Mouse (Mus musculus): Measurements from ENCODE around the gene Kcnmb3. TPM values are rescaled to one million over a fixed set of nuclear protein-coding genes. Genes with fewer than 3 reads are reported as not detected.
"Not testable (repeated sequence)": the region's sequence is repeated elsewhere in the genome, so short reads cannot be mapped to it uniquely, and the experiment has no call there.

The Kcnmb3 gene
- total RNA-seq, 2 experiments from 2014 or later = 0.61 TPM; not detected in 1

DNA sequence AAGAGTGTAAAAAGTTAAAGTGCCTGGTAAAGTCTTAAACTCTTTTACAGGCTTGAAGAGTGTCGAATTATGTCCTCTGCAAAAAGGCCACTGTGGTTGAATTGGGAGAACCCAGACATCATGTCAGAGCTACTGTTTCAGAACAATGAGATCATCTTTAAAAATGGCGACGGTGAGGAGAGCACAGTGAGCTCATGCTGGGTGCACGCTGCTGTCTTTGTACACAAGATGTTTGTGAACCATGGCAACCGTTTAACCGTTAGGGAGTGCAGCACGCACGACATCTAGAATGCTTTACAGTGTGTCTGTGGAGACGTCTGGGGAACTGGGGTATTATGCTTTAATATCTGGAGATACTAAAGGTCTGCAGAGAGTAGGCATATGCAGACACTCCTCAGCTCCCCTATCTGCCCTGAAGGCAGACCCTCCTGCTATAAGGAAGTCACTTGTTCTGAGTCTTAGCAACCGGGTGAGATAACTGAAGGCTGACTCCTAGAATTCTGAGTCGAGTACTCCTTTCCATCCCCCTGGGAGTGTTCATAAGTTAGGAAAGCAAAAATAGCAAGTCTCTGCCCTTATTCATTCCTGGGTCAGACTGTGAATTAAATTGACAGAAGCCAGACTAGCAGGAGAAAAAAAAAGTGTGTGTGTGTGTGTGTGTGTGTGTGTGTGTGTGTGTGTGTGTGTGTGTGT lies 37.6 kb downstream of the Kcnmb3 start:
- intact Hi-C loops (cut with DNase I) = loop anchor here (5.0 kb wide), 1 partner anchor 117 kb away; no protein-coding TSS in a partner anchor
- no peak for DNase-seq (ENCODE audit: extremely low spot score in 1 of 2, low spot score in 2 of 2)

DNA sequence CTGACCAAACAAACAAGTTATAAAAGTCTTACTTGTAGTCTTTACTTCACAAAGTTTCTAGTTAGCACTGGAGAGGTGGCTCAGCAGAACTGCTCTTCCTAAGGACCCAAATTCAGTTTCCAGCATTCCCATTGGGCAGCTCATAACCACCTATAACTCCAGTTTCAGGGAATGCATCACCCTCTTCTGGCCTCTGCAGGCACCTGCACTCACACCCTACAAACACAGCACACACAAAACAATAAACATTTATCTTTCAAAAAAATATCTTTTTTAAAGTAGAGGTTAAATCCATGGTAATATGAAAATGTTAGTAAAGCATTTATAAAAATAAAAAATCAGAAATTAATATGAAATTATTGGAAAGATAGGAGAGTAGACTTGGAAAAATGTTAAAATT lies 50.3 kb downstream of the Kcnmb3 start:
- DNase-seq (ENCODE audit: extremely low spot score in 1 of 2, low spot score in 2 of 2) = no peak
- intact Hi-C loops (cut with DNase I) = no loop called here

DNA sequence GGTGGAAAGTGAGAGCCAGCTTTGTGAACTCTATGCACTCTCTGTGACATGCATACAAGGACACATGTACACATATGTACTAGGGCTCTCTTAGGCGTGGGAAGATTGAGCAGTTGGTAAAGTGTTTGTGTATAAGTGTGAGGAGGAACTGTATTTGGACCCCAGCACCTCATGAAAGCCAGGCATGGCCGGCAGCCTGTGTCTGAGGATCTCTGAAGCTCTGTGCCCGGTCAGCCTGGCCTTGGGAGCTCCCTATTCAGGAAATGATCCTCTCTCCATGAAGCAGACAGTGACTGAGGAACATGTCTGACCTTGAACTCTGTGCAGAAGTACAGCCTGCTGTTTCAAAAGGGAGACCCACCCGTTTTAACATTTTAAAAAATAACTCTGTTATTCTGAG lies 53.3 kb downstream of the Kcnmb3 start:
- intact Hi-C loops (cut with DNase I) = no loop called here
- DNase-seq (ENCODE audit: extremely low spot score in 1 of 2, low spot score in 2 of 2) = no peak

DNA sequence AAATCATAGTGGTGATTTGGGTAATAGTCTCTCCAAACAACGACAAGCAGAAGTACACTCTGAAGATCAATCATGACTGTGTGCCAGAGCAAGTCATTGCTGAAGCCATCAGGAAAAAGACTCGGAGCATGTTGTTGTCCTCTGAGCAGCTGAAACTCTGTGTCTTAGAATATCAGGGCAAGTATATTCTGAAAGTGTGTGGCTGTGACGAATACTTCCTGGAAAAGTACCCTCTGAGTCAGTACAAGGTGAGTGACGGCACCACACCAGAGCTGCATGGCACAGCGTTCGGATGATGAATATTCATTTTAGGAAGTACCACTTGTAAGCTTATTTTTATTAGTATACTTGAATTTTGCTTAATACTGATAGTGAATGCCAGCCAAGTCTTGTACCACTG lies 54.2 kb downstream of the Kcnmb3 start:
- no peak for DNase-seq (ENCODE audit: extremely low spot score in 1 of 2, low spot score in 2 of 2)
- intact Hi-C loops (cut with DNase I) = no loop called here

DNA sequence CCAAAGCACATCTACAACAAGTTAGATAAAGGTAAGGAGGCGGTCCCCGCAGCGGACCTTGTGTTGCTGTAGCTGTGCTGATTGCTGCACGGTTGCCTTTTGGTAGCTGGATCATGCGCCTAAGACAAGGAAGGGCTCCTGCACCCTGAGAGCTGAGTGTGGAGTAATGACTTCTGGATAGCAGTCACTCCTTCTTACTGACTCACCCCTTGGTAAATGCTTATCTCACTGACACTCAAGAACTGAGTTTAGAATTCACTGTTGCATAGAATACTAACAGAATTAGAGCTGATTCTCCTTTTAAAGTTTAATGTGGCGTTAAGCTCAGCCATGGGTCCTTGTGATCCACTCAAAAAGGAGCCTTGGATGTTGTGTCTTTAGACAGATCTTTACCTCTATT lies 54.7 kb downstream of the Kcnmb3 start:
- DNase-seq (ENCODE audit: extremely low spot score in 1 of 2, low spot score in 2 of 2) = no peak
- intact Hi-C loops (cut with DNase I) = no loop called here

DNA sequence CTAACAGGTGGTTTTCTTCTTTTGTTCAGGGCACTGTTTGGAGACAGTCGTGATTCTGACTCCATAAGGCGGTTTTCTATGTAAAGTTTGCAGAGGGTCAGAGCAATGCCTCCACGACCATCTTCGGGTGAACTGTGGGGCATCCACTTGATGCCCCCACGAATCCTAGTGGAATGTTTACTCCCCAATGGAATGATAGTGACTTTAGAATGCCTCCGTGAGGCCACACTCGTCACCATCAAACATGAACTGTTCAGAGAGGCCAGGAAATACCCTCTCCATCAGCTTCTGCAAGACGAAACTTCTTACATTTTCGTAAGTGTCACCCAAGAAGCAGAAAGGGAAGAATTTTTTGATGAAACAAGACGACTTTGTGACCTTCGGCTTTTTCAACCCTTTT lies 55.9 kb downstream of the Kcnmb3 start:
- DNase-seq (ENCODE audit: extremely low spot score in 1 of 2, low spot score in 2 of 2) = no peak
- intact Hi-C loops (cut with DNase I) = no loop called here

DNA sequence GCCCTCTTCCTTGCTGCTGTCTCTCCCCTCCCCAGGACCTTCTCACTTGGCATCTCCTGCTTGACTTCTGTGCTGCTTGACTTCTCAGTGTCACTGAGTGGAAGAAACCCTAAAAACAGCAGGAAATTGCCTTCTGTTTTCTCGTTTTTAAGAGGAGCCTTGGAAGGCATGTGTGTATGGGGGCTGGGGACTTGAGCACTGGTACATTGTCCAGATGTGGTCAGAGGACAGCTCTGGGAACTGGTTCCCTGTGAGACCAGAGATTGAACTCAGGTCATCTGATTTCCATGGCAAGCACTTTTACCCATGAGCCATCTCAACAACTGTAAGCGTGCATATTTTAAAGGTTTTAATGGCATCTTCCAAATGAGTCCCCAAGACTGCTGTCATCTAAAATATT lies 58.0 kb downstream of the Kcnmb3 start:
- intact Hi-C loops (cut with DNase I) = no loop called here
- no peak for DNase-seq (ENCODE audit: extremely low spot score in 1 of 2, low spot score in 2 of 2)

DNA sequence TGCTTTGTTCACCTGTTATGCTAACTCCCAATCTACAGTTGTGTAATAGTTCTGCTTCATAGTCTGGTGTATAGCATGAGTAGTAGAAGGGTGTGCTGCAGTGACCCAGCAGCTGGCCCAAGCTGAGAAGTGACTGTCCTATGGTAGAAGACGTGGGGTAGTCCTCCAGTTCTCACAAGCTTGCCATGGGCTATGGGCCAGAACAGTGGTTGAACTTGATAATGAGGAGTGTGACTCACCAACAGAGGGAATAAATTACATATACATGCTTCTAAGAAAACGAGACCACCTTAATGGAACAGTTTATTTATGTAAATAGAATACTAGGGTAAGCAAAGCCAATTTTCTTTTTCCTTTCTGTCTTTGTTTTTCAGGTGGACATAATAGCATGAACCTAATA lies 61.6 kb downstream of the Kcnmb3 start:
- no peak for DNase-seq (ENCODE audit: extremely low spot score in 1 of 2, low spot score in 2 of 2)
- intact Hi-C loops (cut with DNase I) = no loop called here

DNA sequence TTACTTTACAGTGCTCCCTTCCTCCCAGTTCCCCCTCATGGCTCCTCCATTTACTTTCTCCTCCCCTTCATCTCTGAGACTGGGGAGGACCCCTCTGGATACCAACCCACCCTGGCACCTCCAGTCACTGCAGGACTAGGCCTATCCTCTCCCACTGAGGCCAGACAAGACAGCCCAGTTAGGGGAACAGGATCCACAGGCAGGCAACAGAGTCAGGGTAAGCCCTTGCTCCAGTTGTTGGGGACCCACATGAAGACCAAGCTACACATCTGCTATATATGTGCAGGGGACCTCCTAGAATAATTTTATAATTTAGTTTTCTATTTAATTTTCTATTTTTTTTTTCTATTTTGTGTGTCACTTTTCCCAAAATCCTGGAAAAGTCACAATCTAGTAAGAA lies 62.7 kb downstream of the Kcnmb3 start:
- DNase-seq (ENCODE audit: extremely low spot score in 1 of 2, low spot score in 2 of 2); intact Hi-C loops (cut with DNase I): not testable (repeated sequence)

DNA sequence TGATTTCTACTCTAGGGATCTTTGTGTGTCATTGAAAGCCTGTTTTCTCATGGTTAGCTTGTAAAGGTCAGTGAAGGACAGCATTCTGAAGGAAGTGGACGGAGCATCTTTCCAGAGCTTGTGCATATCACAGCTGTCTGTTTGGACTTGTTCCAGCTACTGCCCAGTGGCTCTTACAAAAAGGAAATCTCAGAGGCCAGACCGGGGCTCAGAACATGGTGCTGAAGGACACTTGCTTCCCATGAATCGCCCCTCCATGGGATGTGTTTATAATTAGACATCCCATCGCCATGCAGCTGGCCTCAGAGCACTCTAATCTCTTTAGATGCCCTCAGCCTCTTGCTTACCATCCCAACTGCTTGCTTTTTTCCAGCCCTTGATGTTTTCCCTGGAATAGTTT lies 63.1 kb downstream of the Kcnmb3 start:
- intact Hi-C loops (cut with DNase I) = no loop called here
- peak in 1 of 2 experiments; percentile 55 for DNase-seq (ENCODE audit: extremely low spot score in 1 of 2, low spot score in 2 of 2)

DNA sequence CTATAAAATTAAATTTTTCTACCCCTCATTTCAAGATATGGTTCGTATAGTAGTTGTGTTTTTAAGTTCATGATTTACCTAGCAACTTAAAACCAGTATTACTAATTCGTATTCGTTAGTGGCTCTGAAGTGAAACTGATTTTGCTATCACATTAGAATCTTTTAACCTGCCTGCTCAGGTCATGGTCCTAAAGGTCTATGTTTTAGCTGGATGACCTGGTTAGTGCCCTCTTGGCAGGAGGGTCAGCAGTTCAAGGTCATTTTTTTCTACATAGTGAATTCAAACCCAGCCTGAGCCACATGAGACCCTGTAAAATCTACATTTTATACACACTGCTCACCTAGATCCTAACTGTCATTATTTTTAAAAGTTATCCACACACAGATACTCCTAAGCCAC lies 63.7 kb downstream of the Kcnmb3 start:
- no peak for DNase-seq (ENCODE audit: extremely low spot score in 1 of 2, low spot score in 2 of 2)
- intact Hi-C loops (cut with DNase I) = no loop called here

DNA sequence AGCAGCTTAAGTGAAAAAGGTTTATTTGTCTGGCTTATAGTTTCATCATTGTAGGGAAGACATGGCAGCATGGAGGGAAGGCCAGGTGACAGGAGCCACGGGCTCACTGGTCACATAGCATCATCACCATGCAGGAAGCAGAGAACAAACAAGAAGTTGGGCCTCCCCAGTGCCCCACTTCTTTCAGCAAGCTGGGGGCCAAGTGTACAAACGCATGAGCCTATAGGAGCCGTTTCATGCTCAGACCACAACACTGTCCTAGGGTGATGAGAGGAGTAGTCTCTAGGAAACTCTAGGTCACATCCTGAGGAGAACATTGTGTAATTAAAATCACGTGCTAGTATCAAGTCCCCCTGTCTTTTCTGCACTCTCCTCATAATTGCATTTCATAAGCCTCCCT lies 64.3 kb downstream of the Kcnmb3 start:
- no peak for DNase-seq (ENCODE audit: extremely low spot score in 1 of 2, low spot score in 2 of 2)
- intact Hi-C loops (cut with DNase I) = no loop called here

Other genes with a start within 250 kb of the Kcnmb3 start
- gene Zmat3, start 126.2 kb downstream of the Kcnmb3 start, total RNA-seq (2021) = 10 to 100 TPM; 84.6 to 88.7 TPM
- 10 to 100 TPM; 45.1 to 48.6 TPM for gene Pik3ca, start 94.6 kb downstream of the Kcnmb3 start, total RNA-seq (2021)
- 10 to 100 TPM; 41.9 to 42.9 TPM for gene Zfp639, start 18.0 kb upstream of the Kcnmb3 start, total RNA-seq (2021)
- 100 to 1,000 TPM; 107 to 109 TPM for gene Mfn1, start 37.2 kb upstream of the Kcnmb3 start, total RNA-seq (2021)
- gene Gnb4, start 124.4 kb upstream of the Kcnmb3 start, total RNA-seq (2021) = 100 to 1,000 TPM; 152 to 162 TPM
- 10 to 100 TPM; 13.1 to 17.9 TPM for gene Actl6a, start 214.1 kb upstream of the Kcnmb3 start, total RNA-seq (2021)
- gene Ndufb5, start 244.8 kb upstream of the Kcnmb3 start, total RNA-seq (2021) = 100 to 1,000 TPM; 194 to 198 TPM
- 10 to 100 TPM; 18.9 to 24.0 TPM for gene Mrpl47, start 245.4 kb upstream of the Kcnmb3 start, total RNA-seq (2021)